Mouse (Mus musculus): ENCODE measurements around the gene Aldh1a7.
"Not testable (repeated sequence)": the region's sequence is repeated elsewhere in the genome, so short reads cannot be mapped to it uniquely, and the experiment has no call there.

Aldh1a7 gene

GRCm38 (mm10) chr19:20727381-20727780 lies at the start of gene Aldh1a7:
Gene Aldh1a7, minus strand, starts transcription at chr19:20727562.
- DNase-seq (ENCODE audit: low spot score) = no peak

- no peak for DNase-seq (ENCODE audit: low spot score)
Measured at GRCm38 (mm10) chr19:20775681-20776080, 48.3 kb upstream of the Aldh1a7 start.

GRCm38 (mm10) chr19:20773941-20774340 lies 46.6 kb upstream of the Aldh1a7 start:
- DNase-seq (ENCODE audit: low spot score) = no peak

- DNase-seq (ENCODE audit: low spot score) = peak; percentile 11
Measured at GRCm38 (mm10) chr19:20764214-20764613, 36.9 kb upstream of the Aldh1a7 start.

- no peak for DNase-seq (ENCODE audit: low spot score)
Measured at GRCm38 (mm10) chr19:20761675-20762426, 34.5 kb upstream of the Aldh1a7 start.

GRCm38 (mm10) chr19:20761119-20761518 lies 33.8 kb upstream of the Aldh1a7 start:
- DNase-seq (ENCODE audit: low spot score) = no peak

GRCm38 (mm10) chr19:20744630-20745029 lies 17.3 kb upstream of the Aldh1a7 start:
- DNase-seq (ENCODE audit: low spot score) = no peak

- no peak for DNase-seq (ENCODE audit: low spot score)
Measured at GRCm38 (mm10) chr19:20728278-20728677, 916 bp upstream of the Aldh1a7 start.

GRCm38 (mm10) chr19:20722913-20723312 lies 4.4 kb downstream of the Aldh1a7 start:
- DNase-seq (ENCODE audit: low spot score) = no peak

GRCm38 (mm10) chr19:20720298-20720697 lies 7.1 kb downstream of the Aldh1a7 start:
- no peak for DNase-seq (ENCODE audit: low spot score)

GRCm38 (mm10) chr19:20715617-20716016 lies 11.7 kb downstream of the Aldh1a7 start:
- no peak for DNase-seq (ENCODE audit: low spot score)

GRCm38 (mm10) chr19:20715093-20715492 lies 12.3 kb downstream of the Aldh1a7 start:
- no peak for DNase-seq (ENCODE audit: low spot score)

- no peak for DNase-seq (ENCODE audit: low spot score)
Measured at GRCm38 (mm10) chr19:20714543-20714942, 12.8 kb downstream of the Aldh1a7 start.

GRCm38 (mm10) chr19:20707159-20707558 lies 20.2 kb downstream of the Aldh1a7 start:
- no peak for DNase-seq (ENCODE audit: low spot score)

- no peak for DNase-seq (ENCODE audit: low spot score)
Measured at GRCm38 (mm10) chr19:20706747-20707146, 20.6 kb downstream of the Aldh1a7 start.

GRCm38 (mm10) chr19:20702074-20702473 lies 25.3 kb downstream of the Aldh1a7 start:
- DNase-seq (ENCODE audit: low spot score) = no peak

- no peak for DNase-seq (ENCODE audit: low spot score)
Measured at GRCm38 (mm10) chr19:20677697-20678355, 49.5 kb downstream of the Aldh1a7 start.

- DNase-seq (ENCODE audit: low spot score) = no peak
Measured at GRCm38 (mm10) chr19:20654141-20654873, 73.1 kb downstream of the Aldh1a7 start.

- no peak for DNase-seq (ENCODE audit: low spot score)
Measured at GRCm38 (mm10) chr19:20653082-20653676, 74.2 kb downstream of the Aldh1a7 start.

- DNase-seq (ENCODE audit: low spot score) = no peak
Measured at GRCm38 (mm10) chr19:20650008-20650407, 77.4 kb downstream of the Aldh1a7 start.

- DNase-seq (ENCODE audit: low spot score) = not testable (repeated sequence)
Measured at GRCm38 (mm10) chr19:20647496-20647895, 79.9 kb downstream of the Aldh1a7 start.

GRCm38 (mm10) chr19:20644346-20644745 lies 83.0 kb downstream of the Aldh1a7 start:
- DNase-seq (ENCODE audit: low spot score) = no peak
